Mouse (Mus musculus) spleen, adult 18-20 months (tissue): ENCODE results near the gene Muc5ac.
"Not testable (repeated sequence)": the region's sequence is repeated elsewhere in the genome, so short reads cannot be mapped to it uniquely, and the experiment has no call there.

Source experiments
- DNase-seq, 2 experiments: peaks; one replicate each; pipeline ENCODE4 v3.0.0; 2022; ENCODE audit warnings: mixed read lengths in 2 of 2

The Muc5ac gene

DNA sequence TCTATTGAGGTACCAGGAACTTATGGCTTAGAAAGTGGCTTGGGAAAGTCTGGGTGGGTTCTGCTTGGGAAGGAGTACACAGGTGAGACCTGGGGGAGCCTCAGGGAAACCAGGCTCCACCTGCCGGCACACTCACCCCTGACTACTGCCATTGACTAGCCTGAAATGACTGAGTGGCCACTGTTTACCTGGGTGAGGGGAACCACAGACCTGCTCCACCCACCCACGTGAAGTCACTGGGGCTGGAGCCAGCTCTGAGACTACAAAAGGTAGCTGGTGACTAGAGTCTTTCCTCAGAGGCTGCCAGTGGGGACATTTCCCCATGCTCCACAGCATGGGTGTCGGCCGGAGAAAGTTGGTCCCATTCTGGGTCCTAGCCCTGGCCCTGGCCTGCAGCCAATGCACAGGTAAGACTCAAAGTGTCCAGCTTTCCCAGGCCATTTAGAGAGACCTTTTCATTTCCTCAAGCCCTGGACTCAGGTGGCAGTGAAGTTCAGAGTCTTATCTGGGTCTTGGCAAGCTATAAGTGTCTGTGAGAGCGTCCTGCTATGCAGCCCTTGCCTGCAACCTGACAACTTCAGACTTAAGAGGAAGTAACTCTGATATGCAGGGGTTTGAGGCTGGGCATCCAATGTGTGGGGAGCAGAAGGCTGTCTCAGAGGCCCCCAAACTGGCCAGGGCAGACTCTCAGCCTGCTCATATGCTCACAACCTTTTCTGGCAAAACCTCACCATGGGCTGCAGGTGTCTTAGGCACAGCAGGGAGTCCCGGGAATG is at the start of gene Muc5ac:
Gene Muc5ac, plus strand, starts transcription at position 296 of the 776 bp plus-strand sequence.
- DNase-seq, result no peak

DNA sequence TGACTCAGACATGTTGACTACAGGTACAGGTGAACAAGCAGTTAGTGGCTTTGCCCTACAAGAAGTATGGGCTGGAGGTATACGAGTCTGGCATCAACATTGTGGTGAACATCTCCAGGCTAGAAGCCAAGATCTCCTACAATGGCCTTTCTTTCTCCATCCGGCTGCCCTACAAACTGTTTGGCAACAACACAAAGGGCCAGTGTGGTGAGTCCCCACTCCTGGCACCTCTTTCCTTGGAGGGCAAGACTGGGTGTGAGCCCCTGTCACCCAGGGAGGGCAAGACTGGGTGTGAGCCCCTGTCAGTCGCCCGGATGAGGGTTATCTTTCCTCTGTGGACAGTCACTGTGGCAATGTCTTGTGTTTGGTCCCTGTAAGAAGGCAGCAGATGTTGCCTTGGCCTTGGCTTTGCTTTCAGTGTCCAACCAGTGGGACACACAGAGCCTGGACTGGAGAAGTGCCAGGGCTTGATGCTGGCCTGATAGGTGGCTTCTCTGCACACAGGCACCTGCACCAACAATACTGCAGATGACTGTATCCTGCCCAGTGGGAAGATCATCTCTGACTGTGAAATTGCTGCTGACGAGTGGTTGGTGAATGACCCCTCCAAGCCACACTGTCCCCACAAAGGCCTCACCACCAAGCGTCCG is 41.2 kb upstream of the Muc5ac start:
- no peak for DNase-seq

DNA sequence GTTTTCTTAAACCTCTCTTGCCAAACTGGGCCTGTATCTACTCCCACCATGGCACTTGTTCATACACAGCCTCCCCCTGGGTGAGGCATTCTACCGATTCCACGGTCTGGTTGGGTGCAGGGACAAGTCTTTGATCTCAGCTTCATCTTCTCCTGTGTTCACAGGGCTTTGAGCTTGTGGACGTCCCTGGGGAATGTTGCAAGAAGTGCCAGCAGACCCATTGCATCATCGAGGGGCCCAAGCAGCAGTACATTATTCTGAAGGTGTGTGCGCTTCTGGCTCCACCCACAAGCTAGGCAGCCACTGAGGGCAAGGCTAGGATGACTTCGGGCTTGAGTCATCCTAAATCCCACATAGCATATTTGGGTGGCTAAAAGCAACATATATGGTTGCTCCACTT is 36.3 kb upstream of the Muc5ac start:
- DNase-seq, result no peak

DNA sequence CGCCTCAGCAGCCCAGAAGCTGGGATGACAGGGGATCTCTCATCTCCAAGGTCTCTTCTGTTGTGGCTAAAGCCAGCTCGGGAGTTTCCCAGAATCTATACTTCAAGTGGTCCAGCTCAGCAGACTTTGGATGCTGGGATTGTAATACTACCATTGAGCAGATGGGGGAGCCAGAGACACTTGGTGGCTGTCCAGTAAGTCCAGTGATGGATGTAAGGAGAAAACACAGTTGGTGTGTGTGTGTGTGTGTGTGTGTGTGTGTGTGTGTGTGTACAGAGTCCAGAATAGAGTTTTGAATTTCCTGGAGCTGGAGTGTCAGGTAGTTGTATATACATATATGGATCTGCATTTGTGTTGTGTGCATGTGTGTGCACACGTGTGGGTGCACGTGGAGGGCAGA is 32.9 kb upstream of the Muc5ac start:
- peak in 1 of 2 experiments; percentile 46 for DNase-seq

DNA sequence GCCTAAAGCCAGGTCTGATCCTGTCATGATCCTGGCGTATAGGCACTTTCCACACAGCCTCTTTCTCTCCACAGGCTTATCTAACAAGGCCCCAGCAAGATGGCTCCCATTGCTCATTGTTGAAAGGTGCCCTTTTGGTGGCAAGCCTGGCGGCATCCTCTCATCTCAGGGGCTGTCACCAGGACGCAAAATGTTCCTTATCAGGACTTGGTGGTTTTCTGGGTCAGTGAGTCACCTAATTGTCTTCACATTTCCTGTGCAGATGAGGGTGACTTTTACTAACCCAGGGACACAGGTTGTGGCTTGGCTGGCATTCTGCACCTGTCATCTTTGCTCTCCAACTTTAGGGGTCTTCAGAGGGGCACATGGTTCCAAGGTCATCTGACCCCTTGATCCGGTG is 30.5 kb upstream of the Muc5ac start:
- DNase-seq, result no peak

DNA sequence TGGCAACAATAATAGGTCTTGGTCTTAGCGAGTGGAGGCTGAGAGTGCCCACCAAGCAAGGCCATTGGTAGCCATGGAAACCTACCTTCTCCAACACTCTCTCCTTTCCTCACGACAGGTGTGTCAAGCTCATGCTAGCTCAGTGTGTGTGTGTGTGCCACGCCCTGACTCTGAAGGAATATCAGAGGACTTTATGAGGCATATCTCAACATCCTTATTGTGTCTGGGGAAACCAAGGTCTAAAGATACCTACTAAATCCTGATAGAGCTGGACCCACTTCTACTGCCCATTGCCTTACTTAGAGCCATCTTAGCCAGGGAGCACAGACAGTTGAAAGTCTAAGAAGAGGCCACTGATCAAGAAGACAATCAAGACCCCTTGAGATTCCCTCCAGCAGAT is 18.3 kb upstream of the Muc5ac start:
- DNase-seq, result no peak

DNA sequence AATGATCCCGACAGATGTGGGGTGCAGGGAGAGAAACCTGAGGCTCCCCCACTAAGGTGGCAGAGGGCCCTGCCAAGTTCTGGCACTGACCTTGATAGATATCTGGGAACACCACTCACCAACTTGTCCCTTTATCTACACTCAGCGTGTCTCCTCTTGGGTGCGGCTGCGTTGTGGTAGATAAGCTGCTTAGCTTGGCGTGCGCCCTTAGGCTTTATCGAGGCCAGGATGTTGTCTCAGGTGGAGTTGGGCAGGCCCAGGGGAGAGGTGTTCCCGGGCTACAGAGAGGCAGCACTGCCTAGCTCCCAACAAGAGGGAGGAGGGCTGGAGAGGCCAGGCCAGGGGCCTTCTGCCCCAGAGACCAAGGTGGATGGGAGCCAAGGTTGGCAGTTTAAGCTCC is 17.8 kb upstream of the Muc5ac start:
- DNase-seq, result no peak

DNA sequence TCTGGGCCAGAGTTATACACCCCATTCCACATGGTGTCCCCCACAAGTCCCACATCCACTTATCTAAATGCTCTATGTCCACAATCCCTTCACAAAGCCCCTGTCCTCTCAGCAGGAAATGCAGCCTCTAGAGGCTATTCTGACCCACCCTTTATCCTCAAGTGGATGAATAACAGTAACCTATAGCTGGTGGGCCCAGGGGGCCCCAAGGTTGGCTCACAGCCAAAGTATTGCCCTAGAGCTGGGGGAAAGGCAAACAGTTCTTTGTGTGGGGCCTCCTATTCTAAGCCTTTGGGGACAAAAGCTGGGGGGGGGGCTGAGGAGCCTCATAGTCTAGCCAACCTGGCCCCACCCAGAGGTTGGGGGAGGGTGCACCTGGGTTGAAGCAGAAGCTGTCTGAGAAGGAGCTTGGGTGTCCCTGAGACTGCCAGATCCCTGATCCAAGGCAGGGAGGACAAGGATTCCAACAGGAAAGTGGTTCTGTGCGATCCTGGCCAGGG is 16.7 kb upstream of the Muc5ac start:
- no peak for DNase-seq

DNA sequence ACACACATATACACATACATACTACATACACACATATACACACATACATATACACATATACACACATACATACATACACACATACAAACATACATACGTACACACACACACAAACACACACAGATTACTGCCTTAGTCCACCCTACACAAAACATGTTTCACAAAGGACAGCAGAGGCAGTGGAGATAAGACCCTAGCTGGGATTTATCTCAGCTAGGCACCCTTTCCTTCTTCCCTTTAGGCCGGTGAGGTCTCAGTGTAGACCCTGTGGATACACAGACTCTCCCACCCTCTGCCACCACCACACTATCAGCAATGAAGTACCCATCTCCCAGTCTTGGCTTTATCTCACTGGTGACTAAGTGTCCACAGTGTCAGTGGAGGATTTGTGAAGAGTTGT is 13.9 kb upstream of the Muc5ac start:
- no peak for DNase-seq

DNA sequence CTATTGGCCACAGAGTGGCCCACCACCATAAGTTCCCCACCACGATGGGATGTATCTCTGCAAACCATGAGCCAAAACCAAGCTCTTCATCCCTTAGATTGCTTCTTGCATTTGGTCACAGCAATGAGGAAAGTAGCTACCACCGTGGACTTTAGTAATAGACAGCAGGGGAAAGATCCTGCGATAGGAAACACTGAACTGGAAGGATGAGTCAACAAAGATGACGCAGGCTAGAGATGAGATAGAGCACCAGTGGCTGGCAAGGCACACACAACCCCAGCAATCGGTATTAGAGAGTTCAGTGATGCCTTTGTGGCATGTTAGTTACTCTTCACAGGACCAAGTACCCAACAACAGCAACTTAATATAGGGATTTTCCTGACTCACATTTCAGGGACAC is 12.6 kb upstream of the Muc5ac start:
- DNase-seq, result no peak

DNA sequence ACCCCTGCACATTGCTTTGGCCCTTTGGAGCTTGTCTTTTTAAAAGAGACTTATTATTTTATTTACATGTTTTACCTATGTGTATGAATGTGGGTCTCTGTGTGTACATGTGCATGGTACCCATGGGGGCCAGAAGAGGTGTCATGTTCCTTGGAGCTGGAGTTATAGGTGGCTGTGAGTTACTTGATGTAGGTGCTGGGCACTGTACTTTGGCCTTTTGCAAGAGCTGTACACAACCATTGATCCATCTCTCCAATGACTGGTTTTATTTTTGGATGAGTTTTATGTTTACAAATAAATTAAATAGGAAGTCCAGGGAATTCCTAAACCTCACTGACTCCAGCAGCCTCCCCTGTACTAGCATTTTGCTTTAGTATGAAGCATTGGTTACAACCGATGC is 5.5 kb downstream of the Muc5ac start:
- DNase-seq, result no peak

DNA sequence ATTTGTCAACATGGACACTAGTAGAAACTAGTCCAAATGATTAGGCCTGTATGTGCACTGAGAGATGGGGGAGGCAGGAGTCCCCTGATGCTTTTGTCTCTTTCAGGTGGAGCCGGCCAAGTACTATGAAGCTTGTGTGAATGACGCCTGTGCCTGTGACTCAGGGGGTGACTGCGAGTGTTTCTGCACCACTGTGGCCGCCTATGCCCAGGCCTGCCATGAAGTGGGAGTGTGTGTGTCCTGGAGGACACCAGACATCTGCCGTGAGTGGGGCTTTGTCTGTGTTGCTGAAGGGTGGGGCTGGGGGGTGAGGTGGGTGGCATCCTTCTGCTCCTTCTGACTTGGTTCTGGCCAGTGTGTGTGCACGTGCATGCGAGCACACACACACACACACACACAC is 14.4 kb downstream of the Muc5ac start:
- no peak for DNase-seq

DNA sequence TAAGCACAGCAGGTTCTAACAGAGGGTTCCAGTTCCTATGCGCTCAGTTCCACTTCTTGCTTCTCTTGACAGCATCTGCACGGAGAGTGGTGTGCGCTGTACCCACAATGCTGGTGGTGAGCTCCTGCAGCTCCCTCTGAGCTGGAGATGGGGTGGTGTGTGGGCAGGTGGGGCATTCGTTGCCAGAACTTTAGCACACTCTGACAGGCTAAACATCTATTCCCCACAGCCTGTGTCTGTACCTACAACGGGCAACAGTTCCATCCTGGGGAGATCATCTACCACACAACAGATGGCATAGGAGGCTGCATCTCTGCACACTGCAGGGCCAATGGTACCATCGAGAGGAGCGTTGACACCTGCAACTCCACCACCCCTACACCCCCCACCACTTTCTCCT is 16.6 kb downstream of the Muc5ac start:
- no peak for DNase-seq

DNA sequence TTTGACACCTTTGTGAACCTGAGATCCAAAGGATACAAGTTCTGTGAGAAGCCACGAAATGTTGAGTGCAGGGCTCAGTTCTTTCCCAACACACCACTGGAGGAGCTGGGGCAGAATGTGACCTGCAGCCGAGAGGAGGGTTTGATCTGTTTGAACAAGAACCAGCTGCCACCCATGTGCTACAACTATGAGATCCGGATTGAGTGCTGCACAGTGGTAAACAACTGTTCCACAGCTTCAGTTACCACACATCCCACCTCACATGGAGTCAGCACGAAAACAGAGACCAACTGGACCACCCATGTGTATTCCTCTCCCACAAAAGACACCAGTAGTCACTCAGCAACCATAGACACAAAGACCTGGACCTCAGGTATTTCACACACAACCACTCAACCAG is 19.1 kb downstream of the Muc5ac start:
- not testable (repeated sequence) for DNase-seq

DNA sequence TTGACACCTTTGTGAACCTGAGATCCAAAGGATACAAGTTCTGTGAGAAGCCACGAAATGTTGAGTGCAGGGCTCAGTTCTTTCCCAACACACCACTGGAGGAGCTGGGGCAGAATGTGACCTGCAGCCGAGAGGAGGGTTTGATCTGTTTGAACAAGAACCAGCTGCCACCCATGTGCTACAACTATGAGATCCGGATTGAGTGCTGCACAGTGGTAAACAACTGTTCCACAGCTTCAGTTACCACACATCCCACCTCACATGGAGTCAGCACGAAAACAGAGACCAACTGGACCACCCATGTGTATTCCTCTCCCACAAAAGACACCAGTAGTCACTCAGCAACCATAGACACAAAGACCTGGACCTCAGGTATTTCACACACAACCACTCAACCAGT is 21.2 kb downstream of the Muc5ac start:
- not testable (repeated sequence) for DNase-seq

DNA sequence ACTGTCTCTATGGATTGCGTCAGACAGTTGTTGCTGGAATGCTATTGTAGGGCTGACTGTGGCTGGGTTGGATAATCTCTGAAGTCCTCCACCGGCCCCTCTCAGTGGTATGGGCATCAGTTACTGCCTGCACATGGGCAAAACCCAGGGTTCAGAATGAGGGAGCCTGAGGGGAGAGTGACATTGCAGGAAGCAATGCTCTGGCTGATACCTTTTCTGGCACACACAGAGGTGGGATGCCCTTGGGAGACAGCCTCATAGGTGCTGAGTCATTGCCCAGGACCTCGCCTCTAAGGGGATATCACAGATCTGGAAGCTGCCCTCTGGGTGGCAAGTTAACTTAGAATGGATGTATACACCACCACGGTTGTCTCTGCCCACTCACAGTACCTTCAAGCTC is 24.5 kb downstream of the Muc5ac start:
- DNase-seq, result no peak

DNA sequence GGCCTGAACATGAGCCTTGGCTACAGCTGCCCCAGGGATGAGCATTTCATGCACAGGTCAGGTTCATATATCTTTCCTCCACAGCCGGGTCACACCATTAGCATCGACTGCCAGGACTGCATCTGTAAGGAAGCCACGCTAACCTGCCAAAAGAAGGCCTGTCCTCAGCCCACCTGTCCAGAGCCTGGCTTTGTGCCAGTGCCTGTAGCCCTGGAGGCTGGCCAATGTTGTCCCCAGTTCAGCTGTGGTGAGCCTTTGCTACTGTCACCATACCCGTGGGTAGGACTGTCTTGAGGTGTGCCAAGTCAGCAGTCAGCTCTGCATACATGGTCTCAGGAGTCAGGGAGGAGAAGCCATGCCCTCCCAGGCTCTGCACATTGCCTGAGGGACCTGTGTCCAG is 26.6 kb downstream of the Muc5ac start:
- DNase-seq, result no peak

DNA sequence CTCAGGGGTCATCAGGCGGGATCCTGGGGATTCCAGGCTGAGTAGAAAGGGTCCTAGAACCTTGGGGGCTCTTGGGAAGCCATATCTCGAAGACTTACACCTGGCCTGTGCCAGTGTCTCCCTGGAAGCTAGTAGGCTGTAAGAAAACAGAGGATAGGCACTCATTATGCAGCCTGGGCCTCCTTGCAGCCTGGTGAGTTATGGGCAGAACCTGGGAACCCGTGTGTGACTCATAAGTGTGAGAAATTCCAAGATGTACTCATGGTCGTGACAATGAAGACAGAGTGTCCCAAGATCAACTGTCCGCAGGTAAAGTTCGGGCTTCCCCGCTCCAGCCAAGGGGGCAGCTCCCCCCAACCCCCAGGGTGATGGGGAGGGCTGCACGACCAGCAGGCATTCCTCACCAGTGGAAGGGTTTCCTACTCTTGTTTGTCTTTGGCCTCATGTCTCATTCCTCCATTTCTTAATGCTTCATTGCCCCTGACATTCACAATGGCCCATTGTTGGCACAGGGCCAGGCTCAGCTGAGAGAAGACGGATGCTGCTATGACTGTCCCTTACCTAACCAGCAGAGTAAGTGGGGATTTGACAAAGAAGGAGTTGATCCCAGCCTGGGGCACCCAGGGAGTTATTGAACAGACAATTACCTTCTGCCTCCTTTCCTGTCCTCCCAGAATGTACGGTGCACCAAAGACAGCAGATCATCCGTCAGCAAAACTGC is 28.7 kb downstream of the Muc5ac start:
- no peak for DNase-seq

DNA sequence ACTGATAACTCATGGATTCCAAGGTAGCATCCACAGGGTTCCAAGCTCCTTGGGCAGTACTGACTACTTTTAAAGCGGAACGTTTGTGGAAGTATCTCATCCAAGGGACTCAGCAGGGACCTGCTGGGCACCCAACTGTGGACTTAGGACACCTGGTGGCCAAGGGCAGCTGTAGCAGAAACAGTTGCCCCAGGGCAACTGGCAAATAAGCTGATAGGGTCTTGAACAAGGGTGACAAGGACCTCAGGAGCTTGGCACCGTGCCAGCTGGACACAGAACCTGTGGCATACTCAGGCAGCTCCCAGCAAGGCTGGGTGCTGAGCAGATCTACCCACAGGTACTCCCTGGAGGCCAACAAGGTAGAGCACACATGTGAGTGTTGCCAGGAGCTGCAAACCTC is 29.5 kb downstream of the Muc5ac start:
- DNase-seq, result no peak

DNA sequence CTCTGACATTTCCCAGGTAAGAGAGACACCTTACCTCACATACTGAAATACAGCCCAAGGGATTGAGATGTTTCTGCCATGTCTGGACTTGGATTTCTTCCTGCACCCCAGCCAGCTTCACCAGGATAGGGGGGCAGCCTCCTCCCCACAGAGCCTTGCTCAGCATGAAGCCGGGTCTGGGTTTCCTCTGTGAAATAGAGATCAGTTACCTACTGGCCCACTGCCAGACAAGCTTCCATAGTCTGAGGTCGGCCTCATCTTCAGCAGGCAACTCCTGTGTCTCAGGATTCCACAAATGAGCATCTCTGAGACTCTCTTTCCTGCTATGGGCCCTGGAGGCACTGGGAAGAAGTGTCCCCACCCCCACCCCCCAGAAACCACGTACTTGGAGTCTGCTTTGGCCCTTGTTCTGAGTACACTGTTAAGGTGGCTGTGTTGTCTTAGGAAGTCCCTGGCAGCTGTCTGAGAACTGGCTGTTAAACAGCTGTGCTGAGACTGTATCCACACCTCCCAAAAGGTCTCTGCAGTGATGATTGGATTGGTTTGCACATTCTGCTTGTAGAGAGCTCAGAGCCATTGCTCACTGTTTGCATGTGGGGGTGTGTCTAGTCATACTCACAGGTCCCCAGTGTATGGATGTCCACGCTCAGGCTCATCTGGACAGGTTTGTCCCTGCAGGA is 34.0 kb downstream of the Muc5ac start:
- no peak for DNase-seq

DNA sequence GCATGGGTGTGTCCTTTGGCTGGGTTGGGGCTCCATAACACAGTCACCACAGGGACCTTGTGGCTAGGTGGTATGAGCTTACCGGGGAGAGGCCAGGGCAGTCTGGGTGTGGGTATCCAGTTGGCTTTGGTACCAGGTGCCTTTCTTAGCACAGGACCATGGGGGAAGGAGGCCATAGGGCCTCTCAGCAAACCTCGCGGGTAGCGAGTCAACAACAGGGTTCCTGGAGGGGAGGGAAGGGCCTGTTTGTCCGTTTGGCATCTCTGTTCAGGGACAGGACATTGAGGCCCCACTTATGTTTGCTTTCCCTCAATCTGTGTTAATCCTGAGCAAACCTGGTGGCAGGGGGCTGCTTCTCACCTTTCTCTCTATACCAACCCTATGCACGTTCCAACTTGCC is 34.9 kb downstream of the Muc5ac start:
- no peak for DNase-seq

DNA sequence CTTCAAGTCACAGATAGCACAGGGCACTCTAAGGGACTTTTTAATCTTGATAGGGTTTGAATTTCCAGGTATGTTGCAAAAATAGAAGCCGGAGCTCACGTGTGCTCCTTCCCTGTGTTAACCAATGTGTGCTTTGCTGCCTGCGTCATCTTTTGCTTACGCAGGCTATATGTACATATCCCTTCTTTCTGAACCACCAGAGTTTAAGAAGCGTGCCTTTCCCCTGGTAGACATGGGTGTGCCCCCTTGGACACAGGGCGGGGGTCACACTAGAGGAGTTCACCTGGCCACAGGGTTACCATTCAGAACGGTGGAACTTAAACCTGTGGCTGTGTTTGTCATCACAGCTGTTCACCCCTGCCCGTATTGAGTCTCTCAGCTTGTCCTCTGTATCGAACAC is 35.6 kb downstream of the Muc5ac start:
- no peak for DNase-seq

DNA sequence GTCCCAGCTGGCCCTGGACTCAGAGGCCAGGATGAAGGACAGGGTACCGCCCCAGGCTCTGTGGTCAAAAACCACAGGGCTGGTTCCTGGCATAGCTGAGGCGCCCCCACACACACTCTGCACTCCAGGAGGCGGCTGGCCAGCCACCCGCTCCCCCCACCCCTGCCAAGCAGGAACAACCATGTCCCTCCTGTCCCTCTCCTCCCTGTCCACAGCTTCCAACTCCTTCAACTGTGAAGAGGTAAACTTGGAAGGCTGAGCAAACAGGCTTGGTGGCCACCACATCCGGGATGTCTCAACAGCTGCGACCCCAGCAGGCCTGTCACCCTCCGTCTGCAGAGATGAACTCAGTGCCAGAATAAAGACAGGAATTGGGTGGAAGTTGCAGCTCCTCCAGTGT is 47.2 kb downstream of the Muc5ac start:
- no peak for DNase-seq
